Mouse (Mus musculus) kidney, adult 2 months (tissue): Measurements from ENCODE around the gene Abat. TPM values are rescaled to one million over a fixed set of nuclear protein-coding genes. Genes with fewer than 3 reads are reported as not detected.

Source experiments
- DNase-seq: peaks from one replicate; pipeline ENCODE4 v3.0.0; 2021
- H3K27ac ChIP-seq: fragments of 200-500 bp; 2 replicates; pipeline ENCODE4 v1.5.1; 2012; ENCODE audit warnings: low read depth, low read length, control low read depth, inconsistent platforms; ENCODE audit not compliant: insufficient read depth
- H3K27me3 ChIP-seq: fragments of 200-500 bp; replicated peaks from 2 replicates; pipeline ENCODE4 v1.6.1; 2012; ENCODE audit warnings: mild to moderate bottlenecking, moderate library complexity, low read length, inconsistent platforms; ENCODE audit not compliant: control insufficient read depth, insufficient read depth
- H3K36me3 ChIP-seq: fragments of 200-500 bp; 2 replicates; pipeline ENCODE4 v1.6.1; 2012; ENCODE audit warnings: mild to moderate bottlenecking, moderate library complexity, low read length, inconsistent platforms; ENCODE audit not compliant: control insufficient read depth, insufficient read depth
- H3K4me1 ChIP-seq: fragments of 200-500 bp; 2 replicates; pipeline ENCODE4 v1.6.1; 2011; ENCODE audit warnings: low read length; ENCODE audit not compliant: control insufficient read depth, insufficient read depth
- H3K4me3 ChIP-seq: fragments of 200-500 bp; 2 replicates; pipeline ENCODE4 v1.5.1; 2011; ENCODE audit warnings: mild to moderate bottlenecking, low read depth, low read length, control low read depth; ENCODE audit not compliant: insufficient read depth
- CTCF ChIP-seq: fragments of 200-500 bp; conservative IDR thresholded peaks from 2 replicates; pipeline ENCODE4 v1.5.1; 2011; ENCODE audit warnings: low read depth, mild to moderate bottlenecking, control low read depth, low read length, moderate library complexity, mixed read lengths; ENCODE audit not compliant: insufficient read depth, insufficient read length
- POLR2A ChIP-seq: fragments of 200-500 bp; IDR thresholded peaks from one replicate; pipeline ENCODE4 v1.6.1; 2011; ENCODE audit warnings: low read depth, low read length, control low read depth
- WGBS: fragments of 180-500 bp; shearing (Covaris S2); methylation state at CpG from one replicate; pipeline ENCODE4 v1.1.7; 2018; 5-methylcytosine and 5-hydroxymethylcytosine counted together
- polyA plus RNA-seq: library from polyadenylated mRNA; depleted of rRNA; stranded (reverse); fragments of >200 nt; gene quantifications from 2 replicates; pipeline ENCODE4 v1.2.3, GENCODE M21; 2012

The Abat gene
- polyA plus RNA-seq, 1 experiment = 267 TPM

DNA sequence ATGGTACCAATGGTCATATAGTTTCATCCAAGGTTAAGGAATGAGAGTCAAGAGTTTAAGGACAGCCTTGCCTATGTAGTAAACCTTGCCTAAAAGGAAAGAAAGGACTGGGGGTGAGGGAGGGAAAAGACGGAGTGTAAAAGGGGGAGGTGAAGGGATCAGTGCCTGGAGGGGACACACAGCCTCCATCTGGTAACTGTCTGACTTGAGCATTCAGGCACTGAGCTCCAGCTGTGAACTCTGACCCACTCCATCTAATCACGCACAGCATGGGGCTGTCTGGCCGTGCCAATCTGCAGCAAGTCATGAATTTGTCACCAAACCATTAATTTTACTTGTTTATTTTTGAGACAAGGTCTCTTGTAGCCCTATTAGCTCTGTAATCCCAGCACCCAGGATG, 60.5 kb downstream of the Abat start:
- TF ChIP-seq CTCF = no peak
- TF ChIP-seq POLR2A = no peak
- 47% methylated on average over 3 of the region's 3 CpGs for WGBS
- H3K4me3 ChIP-seq = no peak overlapping the region
- no peaks in the 10 kb centered on the region for H3K27me3 ChIP-seq
- H3K4me1 ChIP-seq = no peaks in the 10 kb centered on the region
- H3K36me3 ChIP-seq = no peaks in the 10 kb centered on the region
- no peak for DNase-seq
- H3K27ac ChIP-seq = no peak overlapping the region

GRCm38 (mm10) chr16:8574316-8574715, 61.1 kb downstream of the Abat start:
- no peak overlapping the region for H3K27ac ChIP-seq
- H3K36me3 ChIP-seq = no peaks in the 10 kb centered on the region
- WGBS = 96% methylated on average over 11 of the region's 11 CpGs
- no peaks in the 10 kb centered on the region for H3K4me1 ChIP-seq
- TF ChIP-seq POLR2A = no peak
- no peak for TF ChIP-seq CTCF
- H3K27me3 ChIP-seq = no peaks in the 10 kb centered on the region
- DNase-seq = no peak
- no peak overlapping the region for H3K4me3 ChIP-seq

- H3K27ac ChIP-seq = no peak overlapping the region
- no peak overlapping the region for H3K4me3 ChIP-seq
- 59% methylated on average over 3 of the region's 3 CpGs for WGBS
- H3K36me3 ChIP-seq = no peaks in the 10 kb centered on the region
- no peaks in the 10 kb centered on the region for H3K4me1 ChIP-seq
- no peak for DNase-seq
- H3K27me3 ChIP-seq = no peaks in the 10 kb centered on the region
- TF ChIP-seq CTCF (no peak), POLR2A (no peak)
Measured at GRCm38 (mm10) chr16:8576111-8576510, 62.9 kb downstream of the Abat start.

DNA sequence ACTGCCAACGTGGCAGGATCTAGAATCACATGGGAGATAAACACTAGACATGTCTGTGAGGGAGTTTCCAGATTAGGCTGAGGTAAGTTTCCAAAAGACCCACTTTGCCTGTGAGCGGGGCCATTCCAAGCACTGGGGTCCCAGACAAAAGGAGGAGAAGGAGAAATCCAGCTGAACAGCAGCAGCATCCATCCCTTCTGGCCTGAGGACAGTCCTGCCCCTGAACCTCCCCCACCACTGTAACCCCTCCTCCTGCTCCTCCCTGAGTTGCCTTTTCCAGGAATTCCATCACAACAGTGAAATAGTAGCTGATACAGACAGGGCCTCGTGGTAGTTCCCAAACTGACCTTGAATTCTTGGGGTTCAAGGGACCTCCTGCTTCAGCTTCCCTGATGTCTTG, 63.7 kb downstream of the Abat start:
- H3K4me3 ChIP-seq = no peak overlapping the region
- H3K27me3 ChIP-seq = no peaks in the 10 kb centered on the region
- TF ChIP-seq POLR2A (no peak), CTCF (no peak)
- no peaks in the 10 kb centered on the region for H3K4me1 ChIP-seq
- 61% methylated on average over 3 of the region's 3 CpGs for WGBS
- H3K27ac ChIP-seq = no peak overlapping the region
- DNase-seq = no peak
- no peaks in the 10 kb centered on the region for H3K36me3 ChIP-seq

- TF ChIP-seq POLR2A (no peak), CTCF (no peak)
- DNase-seq = no peak
- H3K4me3 ChIP-seq = no peak overlapping the region
- H3K27me3 ChIP-seq = no peaks in the 10 kb centered on the region
- no peak overlapping the region for H3K27ac ChIP-seq
- 85% methylated on average over 4 of the region's 4 CpGs for WGBS
- no peaks in the 10 kb centered on the region for H3K4me1 ChIP-seq
- H3K36me3 ChIP-seq = peaks cover 6% of the 10 kb centered on the region
Measured at GRCm38 (mm10) chr16:8578326-8578725, 65.1 kb downstream of the Abat start.

DNA sequence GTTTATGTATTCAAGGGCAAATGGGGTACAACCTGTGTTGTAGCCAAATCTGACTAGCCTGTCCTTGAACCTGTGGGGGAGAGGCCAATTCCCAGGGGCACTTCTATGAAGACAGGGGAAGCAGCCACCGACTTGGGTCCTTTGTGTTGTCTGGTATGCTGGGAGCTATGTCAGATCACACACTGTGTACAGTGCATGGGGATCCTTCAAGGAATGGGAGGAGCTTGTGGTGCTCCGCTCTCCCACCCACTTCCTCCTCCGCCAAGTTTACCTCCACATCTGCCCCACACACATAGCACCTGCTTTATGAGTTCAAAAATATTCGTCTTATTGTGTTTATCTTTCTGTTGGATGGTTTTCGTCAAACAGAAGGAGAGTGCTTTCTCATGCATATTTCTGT, 66.3 kb downstream of the Abat start:
- Histone ChIP-seq H3K4me1 (no peaks in the 10 kb centered on the region), H3K4me3 (no peak overlapping the region), H3K27ac (no peak overlapping the region), H3K36me3 (peaks cover 6% of the 10 kb centered on the region), H3K27me3 (no peaks in the 10 kb centered on the region)
- no peak for DNase-seq
- 78% methylated on average over 5 of the region's 5 CpGs for WGBS
- TF ChIP-seq CTCF (no peak), POLR2A (no peak)

DNA sequence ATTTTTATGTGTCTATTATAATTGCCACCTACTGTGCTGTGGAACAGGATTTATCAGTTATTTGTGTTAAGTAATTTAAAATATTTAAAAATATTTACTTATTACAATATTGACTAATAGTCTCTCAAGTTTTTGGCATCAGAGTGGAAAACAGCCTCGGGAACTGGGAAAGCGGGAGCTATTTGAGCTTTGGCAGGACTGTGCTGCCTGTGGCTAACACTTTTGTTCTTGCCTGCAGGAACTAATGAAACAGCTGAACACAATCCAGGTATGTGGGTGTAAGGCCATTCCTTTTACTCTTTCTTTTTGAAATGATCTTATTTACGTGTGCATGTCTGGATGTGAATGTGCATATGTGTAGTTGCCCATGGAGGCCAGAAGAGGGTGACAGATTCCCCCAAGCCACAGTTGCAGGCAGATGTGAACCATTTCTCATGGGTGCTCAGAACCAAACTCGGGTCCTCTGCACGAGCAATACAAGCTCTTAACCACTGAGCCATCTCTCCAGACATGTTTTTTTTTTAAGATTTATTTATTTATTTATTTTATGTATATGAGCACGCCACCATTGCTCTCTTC, 68.5 kb downstream of the Abat start:
- no peaks in the 10 kb centered on the region for H3K4me1 ChIP-seq
- DNase-seq = no peak
- H3K27ac ChIP-seq = no peak overlapping the region
- no peaks in the 10 kb centered on the region for H3K27me3 ChIP-seq
- no peak for TF ChIP-seq POLR2A
- no peak for TF ChIP-seq CTCF
- H3K36me3 ChIP-seq = peaks cover 6% of the 10 kb centered on the region
- WGBS = 98% methylated on average over 6 of the region's 6 CpGs
- no peak overlapping the region for H3K4me3 ChIP-seq
